Mouse (Mus musculus) A20 (cell line): ENCODE results near the gene Usp1.
"Not testable (repeated sequence)": the region's sequence is repeated elsewhere in the genome, so short reads cannot be mapped to it uniquely, and the experiment has no call there.

Experiments used
- DNase-seq: peaks from one replicate; pipeline ENCODE4 v3.0.0-alpha.2; 2011; ENCODE audit warnings: low read depth, low spot score

Gene Usp1

DNA sequence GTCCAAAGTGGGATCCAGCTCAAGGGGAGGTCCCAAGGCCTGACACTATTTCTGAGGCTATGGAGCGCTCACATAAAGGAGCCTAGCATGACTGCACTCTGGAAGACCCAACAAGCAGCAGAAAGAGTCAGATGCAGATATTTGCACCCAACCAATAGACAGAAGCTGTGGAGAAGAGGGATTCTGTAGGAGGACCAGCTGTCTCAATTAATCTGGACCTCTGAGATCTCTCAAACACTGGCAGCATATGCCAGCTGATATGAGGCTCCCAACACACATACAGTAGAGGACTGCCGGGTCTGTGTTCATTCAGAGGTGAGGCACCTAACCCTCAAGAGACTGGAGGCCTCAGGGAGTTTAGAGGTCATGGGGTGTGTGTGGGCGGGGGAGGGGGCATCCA lies 56.4 kb downstream of the Usp1 start:
- not testable (repeated sequence) for DNase-seq

GRCm38 (mm10) chr4:98984701-98985100 lies 61.1 kb downstream of the Usp1 start:
- DNase-seq: no peak
